Mouse (Mus musculus) urinary bladder, adult 2 months (tissue): ENCODE measurements around the gene Ffar3. TPM values are rescaled to one million over a fixed set of nuclear protein-coding genes. Genes with fewer than 3 reads are reported as not detected.
"Not testable (repeated sequence)": the region's sequence is repeated elsewhere in the genome, so short reads cannot be mapped to it uniquely, and the experiment has no call there.

Experiments used
- DNase-seq: peaks from one replicate; pipeline ENCODE4 v3.0.0; 2022; ENCODE audit warnings: low spot score
- polyA plus RNA-seq: library from polyadenylated mRNA; depleted of rRNA; stranded (reverse); fragments of >200 nt; gene quantifications from 2 replicates; pipeline ENCODE4 v1.2.3, GENCODE M21; 2012

Gene Ffar3
- polyA plus RNA-seq, 1 experiment = not detected

GRCm38 (mm10) chr7:30844676-30845297 lies 11.2 kb downstream of the Ffar3 start:
- no peak for DNase-seq

DNA sequence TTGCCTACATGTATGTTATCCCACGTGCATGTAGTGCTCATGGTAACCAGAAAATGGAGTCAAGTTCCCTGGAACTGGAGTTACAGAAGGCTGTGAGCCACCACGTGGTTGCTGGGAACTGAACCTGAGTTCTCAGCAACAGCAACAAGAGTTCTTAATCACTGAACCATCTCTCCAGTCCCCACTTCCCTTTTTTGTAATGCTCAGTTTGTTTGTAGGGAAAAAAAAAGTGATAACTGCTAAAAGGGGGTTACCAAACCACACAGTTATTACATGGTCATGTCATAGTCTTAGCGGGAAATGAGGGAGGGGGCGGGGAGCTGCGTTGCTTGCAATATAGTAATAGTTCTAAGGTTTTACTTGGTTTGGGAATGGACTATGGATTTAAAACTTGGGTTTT lies 13.9 kb downstream of the Ffar3 start:
- no peak for DNase-seq

- DNase-seq = no peak
Observed at GRCm38 (mm10) chr7:30841379-30841778, 14.6 kb downstream of the Ffar3 start.

GRCm38 (mm10) chr7:30840306-30840705 lies 15.7 kb downstream of the Ffar3 start:
- no peak for DNase-seq

DNA sequence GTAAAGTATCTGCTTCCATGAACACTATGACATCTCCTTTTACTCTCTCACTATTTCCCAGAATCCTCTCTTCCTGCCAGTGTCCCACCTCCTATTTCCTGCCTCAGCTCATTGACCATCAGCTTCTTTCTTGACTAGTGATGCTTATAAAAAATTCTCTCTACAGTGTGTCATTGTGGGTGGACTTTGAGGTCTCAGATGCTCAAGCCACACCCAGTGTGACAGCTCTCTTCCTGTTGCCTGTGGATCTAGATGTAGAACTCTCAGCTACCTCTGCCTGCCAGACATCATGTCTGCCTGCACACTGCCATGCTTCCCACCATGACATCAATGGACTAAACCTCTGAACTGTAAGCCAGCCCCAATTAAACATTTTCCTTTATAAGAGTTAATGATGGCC lies 18.7 kb downstream of the Ffar3 start:
- no peak for DNase-seq

GRCm38 (mm10) chr7:30832684-30833083 lies 23.3 kb downstream of the Ffar3 start:
- not testable (repeated sequence) for DNase-seq

DNA sequence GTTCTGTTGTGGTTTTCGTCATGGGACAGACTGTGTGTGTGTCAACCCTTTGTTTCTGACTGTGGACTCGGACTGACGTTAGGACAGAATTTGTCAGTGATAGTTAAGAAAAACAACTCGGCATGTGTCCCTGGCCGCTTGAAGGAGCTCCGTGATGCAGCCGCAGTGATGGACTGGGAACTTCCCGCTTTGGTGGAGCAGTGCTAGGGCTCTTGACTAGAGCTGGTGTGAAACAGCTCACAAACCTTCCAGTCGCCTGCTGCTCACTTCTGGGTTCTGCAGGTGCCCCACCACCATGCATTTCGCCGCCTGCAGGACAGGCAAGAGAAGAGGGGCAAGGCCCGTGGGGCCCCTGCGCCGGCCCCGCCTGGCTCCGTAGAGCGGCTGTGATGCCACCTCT lies 23.7 kb downstream of the Ffar3 start:
- DNase-seq = no peak

DNA sequence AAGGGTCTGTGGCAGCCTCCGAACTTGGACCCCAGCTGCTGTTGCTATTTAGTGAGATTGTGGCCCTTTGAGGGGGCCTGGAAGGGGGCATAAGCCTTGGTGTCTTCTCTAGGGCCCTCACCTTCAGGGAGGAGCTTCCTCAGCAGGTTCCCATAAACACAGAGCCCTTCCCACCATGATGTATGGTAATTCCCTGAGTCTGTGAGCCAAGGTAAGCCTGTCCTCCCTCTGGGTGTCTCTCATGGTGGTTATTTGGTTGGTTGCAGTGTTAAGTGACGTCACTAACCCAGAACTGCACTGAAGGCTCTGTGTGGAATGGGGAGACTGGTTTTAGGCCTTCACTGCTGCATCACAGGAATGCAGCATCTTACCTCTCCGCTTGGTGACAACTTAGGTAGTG lies 26.6 kb downstream of the Ffar3 start:
- DNase-seq = no peak

DNA sequence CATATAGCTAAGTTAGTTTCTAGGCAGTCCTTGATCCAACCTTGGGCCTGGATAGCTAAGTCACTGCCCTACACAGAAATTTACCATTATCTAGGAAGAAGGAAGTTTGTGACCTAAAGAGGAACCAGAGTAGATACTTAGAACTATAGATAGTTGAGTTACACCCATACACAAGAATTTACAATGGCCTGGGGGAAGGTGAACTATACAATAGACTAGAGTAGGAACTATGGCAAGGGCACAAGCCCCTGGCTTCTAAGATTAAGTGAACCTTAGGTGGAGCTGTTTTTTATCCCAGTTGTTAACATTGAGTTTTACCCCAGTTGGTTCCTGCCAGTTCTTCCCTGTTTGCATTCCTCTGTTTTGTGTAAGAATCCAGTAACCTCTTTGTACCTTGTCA lies 27.1 kb downstream of the Ffar3 start:
- not testable (repeated sequence) for DNase-seq

DNA sequence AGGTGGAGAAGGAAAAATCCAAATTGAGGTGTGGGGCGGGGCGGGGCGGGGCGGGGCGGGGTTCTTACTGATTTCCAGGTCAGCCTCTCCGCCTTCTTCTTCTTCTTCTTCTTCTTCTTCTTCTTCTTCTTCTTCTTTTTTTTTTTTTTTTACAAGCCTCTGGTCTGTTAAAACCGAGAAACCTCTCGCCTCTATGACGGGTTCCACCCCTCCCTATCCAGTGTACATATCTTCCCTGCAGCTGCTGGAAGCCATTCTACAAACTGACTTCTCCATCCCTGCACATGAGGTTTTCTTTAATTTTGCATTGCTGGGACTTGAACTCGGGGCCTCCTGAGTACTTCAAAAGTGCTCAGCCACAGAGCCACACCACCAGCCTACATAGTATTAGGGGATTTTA lies 29.3 kb downstream of the Ffar3 start:
- DNase-seq = no peak

GRCm38 (mm10) chr7:30824306-30824705 lies 31.7 kb downstream of the Ffar3 start:
- no peak for DNase-seq

- DNase-seq = no peak
Observed at GRCm38 (mm10) chr7:30823675-30824074, 32.3 kb downstream of the Ffar3 start, which contains the start of gene Ffar2. Gene Ffar2 (minus strand): TSS chr7:30823775.

- DNase-seq = no peak
Observed at GRCm38 (mm10) chr7:30821532-30821931, 34.4 kb downstream of the Ffar3 start.

GRCm38 (mm10) chr7:30820854-30821445 lies 35.0 kb downstream of the Ffar3 start:
- DNase-seq = no peak

GRCm38 (mm10) chr7:30820131-30820530 lies 35.8 kb downstream of the Ffar3 start:
- DNase-seq = no peak

- DNase-seq = no peak
Observed at GRCm38 (mm10) chr7:30812291-30812807, 43.6 kb downstream of the Ffar3 start.

GRCm38 (mm10) chr7:30811757-30812290 lies 44.2 kb downstream of the Ffar3 start:
- no peak for DNase-seq

DNA sequence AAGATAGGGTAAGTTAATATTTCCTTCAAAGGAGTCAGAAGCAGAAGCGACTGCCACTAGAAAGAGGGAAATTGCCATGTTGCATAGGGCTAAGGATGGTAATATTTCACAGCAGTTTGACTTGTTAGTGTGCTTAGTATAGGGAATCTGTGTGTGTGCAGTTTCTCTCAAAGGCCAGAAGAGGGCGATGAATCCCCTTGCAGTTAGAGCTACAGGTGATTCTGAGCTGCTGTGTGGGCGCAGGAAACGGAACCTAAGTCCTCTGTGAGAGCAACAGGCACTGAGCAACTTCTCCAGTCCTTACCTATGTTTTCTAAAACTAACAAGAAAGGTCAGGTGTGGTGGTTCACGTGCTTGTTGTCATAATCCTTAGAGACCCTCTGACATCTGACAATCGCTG lies 45.7 kb downstream of the Ffar3 start:
- no peak for DNase-seq

DNA sequence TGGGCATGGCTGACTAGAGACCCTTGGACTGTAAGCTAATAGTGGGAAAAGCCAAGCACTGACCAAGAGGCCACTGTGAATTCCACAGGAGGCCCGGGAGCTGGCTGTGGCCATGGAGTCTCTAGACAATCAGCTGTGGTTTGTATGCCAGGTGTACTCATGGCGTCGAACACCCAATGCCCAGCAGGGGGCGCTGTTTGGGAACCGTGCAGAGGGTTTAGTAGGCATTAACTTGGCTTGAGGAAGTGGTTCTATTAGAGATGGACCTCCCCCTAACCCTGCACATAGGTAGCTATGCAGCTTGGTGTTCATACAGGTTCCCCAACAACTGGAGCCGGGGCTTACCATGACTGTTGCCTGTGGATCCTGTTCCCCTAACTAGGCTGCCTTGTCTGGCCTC lies 50.1 kb downstream of the Ffar3 start:
- no peak for DNase-seq
